Mouse (Mus musculus): ENCODE measurements around the gene Spsb1. TPM values are rescaled to one million over a fixed set of nuclear protein-coding genes. Genes with fewer than 3 reads are reported as not detected.

Gene Spsb1
- polyA plus RNA-seq, 1 experiment from 2014 or later, result 11.8 TPM

DNA sequence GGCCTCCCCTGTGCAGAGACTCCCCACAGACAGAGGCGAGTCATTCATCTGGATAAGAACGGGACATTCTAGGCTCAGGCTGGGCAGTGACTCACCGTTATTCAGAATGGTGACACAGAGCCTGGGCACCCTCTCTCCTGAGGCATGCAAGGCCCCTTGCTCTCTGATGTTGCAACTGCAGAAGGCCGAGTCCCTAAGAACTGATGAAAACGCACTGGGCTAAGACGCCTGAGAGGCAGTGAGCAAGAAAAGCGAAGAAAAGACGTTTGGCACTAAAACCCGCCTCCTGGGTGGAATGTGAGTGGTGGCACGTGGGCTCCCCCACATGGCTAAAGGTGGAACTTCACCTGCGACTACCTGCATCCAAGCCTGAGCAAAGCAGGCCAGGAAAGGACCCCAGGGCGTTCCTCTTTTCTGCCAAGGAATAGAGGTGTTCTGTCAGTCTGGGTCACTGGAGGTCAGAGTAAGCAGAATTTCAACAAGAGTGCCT lies 25.0 kb upstream of the Spsb1 start:
- Histone ChIP-seq H3K4me2 (replicated peaks) (peak overlapping the region; percentile 44), H3K4me3 (peak overlapping the region; percentile 24), H3K27ac (replicated peaks) (no peak overlapping the region), H3K36me3 (no peaks in the 10 kb centered on the region), H3K4me1 (peaks cover 14% of the 10 kb centered on the region), H3K27me3 (peaks cover 13% of the 10 kb centered on the region), H3K9ac (replicated peaks) (peak overlapping the region; percentile 25), H3K9me3 (no peaks in the 10 kb centered on the region)
- peak; percentile 52 for ATAC-seq (ENCODE audit: low FRiP score, low read depth)
- 3% methylated on average over 12 of the region's 12 CpGs for whole genome bisulfite sequencing

DNA sequence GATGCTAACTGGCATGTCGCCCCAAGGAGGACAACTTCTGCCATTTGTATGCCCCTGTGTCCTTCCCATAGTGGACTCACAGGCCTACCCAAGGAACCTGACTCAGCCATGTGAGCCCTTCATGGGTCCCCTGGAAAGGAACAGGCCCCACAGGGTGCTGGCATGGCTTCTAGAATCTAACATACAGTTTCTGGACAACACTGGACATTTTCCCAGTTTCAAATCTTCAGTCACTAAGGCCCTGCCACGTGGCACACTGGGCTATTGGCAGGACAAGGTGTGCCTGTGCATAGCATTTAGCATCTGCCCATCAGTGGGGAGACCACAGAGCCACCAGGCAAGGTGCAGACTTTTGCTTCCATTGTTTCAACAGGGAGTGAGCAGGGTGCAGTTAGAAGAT lies 24.0 kb upstream of the Spsb1 start:
- H3K27me3 ChIP-seq, result peaks cover 13% of the 10 kb centered on the region
- no peak for ATAC-seq (ENCODE audit: low FRiP score, low read depth)
- H3K4me2 ChIP-seq (replicated peaks), result no peak overlapping the region
- H3K9ac ChIP-seq (replicated peaks), result no peak overlapping the region
- H3K27ac ChIP-seq (replicated peaks), result no peak overlapping the region
- H3K4me1 ChIP-seq, result peaks cover 14% of the 10 kb centered on the region
- H3K4me3 ChIP-seq, result no peak overlapping the region
- H3K9me3 ChIP-seq, result no peaks in the 10 kb centered on the region
- no peaks in the 10 kb centered on the region for H3K36me3 ChIP-seq
- WGBS, result 70% methylated on average over 2 of the region's 2 CpGs

DNA sequence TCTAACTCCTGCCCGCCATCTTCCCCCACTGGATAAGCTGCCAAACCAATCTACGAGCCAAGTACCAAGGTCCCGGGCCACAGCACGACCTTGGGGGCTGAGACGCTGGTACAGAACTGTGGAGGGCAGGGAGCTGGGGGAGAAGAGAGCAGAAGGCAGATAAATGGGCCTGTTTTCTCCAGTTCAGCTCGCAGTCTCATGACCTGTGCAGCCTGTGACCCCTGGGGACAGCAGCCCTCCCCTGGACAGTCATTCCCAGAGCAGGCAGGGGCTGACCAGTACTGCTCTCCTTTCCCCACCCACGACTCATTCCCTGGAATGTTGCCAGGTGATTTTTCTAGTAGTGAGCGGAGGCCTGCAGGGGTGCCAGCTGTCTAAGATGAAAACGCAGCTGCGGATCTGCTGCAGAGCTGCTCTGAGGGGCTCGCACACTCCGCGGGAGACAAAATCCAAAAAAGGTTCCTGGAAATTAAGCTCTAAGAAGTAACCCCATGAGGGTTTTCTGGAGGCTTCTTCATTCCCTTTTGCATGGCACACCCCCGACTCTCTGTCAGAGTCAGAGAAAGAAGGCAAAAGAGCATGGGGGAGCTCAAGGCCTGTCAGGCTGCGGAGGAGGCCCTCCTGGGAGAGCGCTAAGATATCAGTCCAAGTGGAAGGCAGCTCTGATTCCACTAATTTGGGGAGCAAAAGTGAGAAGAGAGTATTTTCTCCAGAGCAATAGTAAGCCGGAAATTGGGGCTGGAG lies 23.1 kb upstream of the Spsb1 start:
- H3K36me3 ChIP-seq, result no peaks in the 10 kb centered on the region
- H3K4me3 ChIP-seq, result no peak overlapping the region
- H3K27ac ChIP-seq (replicated peaks), result 0 out of 2 replicates have a peak overlapping the region, but pooled peaks have one; percentile 17
- H3K4me2 ChIP-seq (replicated peaks), result no peak overlapping the region
- H3K9ac ChIP-seq (replicated peaks), result no peak overlapping the region
- peaks cover 13% of the 10 kb centered on the region for H3K27me3 ChIP-seq
- 70% methylated on average over 17 of the region's 17 CpGs for WGBS
- ATAC-seq (ENCODE audit: low FRiP score, low read depth), result no peak
- no peaks in the 10 kb centered on the region for H3K9me3 ChIP-seq
- H3K4me1 ChIP-seq, result peaks cover 14% of the 10 kb centered on the region

DNA sequence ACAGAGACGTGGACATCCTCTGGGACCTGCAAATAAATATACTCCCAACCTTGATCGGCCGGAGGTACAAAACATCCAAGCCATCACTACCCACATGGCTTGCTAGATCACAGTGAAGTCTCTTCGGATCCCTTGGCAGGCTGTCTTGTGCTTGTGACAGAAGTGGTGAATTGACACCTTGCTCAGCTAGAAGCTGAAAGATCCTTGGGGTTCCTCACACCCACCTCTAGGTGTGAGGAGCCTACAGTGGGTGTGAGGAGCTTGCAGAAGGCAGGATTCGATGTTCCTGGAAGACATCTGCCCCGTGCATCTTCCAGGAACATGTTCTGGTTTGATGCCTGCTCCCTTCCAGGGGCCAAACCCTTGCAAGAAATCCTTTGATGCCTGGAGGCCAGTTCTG lies 22.3 kb upstream of the Spsb1 start:
- H3K27ac ChIP-seq (replicated peaks), result no peak overlapping the region
- no peak overlapping the region for H3K9ac ChIP-seq (replicated peaks)
- no peak overlapping the region for H3K4me2 ChIP-seq (replicated peaks)
- peaks cover 14% of the 10 kb centered on the region for H3K4me1 ChIP-seq
- no peaks in the 10 kb centered on the region for H3K36me3 ChIP-seq
- 87% methylated on average over 6 of the region's 6 CpGs for WGBS
- no peak for ATAC-seq (ENCODE audit: low FRiP score, low read depth)
- peaks cover 13% of the 10 kb centered on the region for H3K27me3 ChIP-seq
- no peak overlapping the region for H3K4me3 ChIP-seq
- H3K9me3 ChIP-seq, result no peaks in the 10 kb centered on the region

DNA sequence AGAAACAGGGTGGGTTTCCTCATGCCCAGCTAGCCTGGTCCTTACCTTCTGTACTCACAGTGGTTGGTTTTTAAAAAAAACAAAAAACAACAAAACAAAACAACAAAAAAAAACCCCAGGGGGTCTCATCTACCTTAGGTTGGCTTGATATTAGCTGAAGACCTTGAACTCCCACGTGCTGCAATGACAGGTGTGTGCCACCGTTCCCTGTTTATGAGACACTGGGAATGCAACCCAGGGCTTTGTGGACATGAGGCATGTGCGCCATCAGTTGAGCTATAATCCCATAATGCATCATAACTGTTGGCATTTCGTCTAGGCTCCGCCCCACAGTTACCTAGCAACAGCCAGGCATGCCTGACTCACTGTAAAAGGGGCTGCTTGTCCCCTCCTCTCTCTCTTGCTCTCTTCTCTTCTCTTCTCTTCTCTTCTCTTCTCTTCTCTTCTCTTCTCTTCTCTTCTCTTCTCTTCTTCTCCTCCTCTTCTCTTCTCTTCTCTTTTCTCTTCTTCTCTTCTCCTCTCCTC lies 20.9 kb upstream of the Spsb1 start:
- H3K4me1 ChIP-seq, result peaks cover 14% of the 10 kb centered on the region
- H3K27me3 ChIP-seq, result peaks cover 13% of the 10 kb centered on the region
- H3K36me3 ChIP-seq, result no peaks in the 10 kb centered on the region
- H3K27ac ChIP-seq (replicated peaks), result no peak overlapping the region
- no peak for ATAC-seq (ENCODE audit: low FRiP score, low read depth)
- 69% methylated on average over 5 of the region's 5 CpGs for WGBS
- no peaks in the 10 kb centered on the region for H3K9me3 ChIP-seq
- no peak overlapping the region for H3K4me2 ChIP-seq (replicated peaks)
- H3K4me3 ChIP-seq, result no peak overlapping the region
- H3K9ac ChIP-seq (replicated peaks), result no peak overlapping the region

DNA sequence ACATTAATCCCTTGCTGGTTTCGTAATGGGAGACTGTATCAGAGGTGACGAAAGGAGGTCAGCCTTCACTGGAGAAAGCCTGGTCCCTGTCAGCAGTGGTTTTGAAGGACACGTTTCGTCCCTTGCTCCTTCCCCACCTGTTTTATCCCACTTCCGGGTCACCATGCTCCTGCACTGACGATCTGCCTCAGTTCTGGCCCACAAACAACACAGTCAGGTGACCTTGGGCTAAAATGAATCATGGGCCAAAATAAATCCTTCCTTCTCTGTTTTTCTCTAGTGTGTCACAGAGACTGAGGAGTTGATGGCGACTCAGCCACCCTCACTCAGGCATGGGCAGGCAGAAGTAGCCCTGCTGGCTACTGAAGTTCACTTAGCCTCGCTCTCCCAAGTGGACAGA lies 20.4 kb upstream of the Spsb1 start:
- no peak for ATAC-seq (ENCODE audit: low FRiP score, low read depth)
- H3K36me3 ChIP-seq, result no peaks in the 10 kb centered on the region
- peaks cover 14% of the 10 kb centered on the region for H3K4me1 ChIP-seq
- H3K9ac ChIP-seq (replicated peaks), result no peak overlapping the region
- no peak overlapping the region for H3K4me3 ChIP-seq
- 75% methylated on average over 8 of the region's 8 CpGs for WGBS
- H3K4me2 ChIP-seq (replicated peaks), result no peak overlapping the region
- H3K27ac ChIP-seq (replicated peaks), result no peak overlapping the region
- no peaks in the 10 kb centered on the region for H3K9me3 ChIP-seq
- peaks cover 13% of the 10 kb centered on the region for H3K27me3 ChIP-seq

DNA sequence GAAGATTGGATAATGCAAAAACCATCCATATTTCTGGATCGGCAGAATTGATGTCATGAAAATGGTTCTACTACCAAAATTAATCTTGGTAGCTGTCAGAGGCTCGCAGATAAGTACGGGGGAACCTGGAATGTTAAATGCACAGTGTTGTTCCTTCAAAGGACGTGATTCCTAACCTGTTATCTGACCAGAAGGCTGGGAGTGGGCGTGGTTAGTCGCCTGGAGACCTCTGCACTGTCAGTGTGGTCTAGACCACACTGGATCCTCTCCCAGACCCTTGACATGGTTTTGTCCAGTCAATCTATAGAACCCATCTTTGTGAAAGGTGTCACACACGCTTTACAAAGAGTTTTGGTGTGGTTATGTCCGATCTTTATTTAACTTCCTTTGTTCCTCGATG lies 16.6 kb upstream of the Spsb1 start:
- Histone ChIP-seq H3K4me2 (replicated peaks) (no peak overlapping the region), H3K36me3 (no peaks in the 10 kb centered on the region), H3K27ac (replicated peaks) (no peak overlapping the region), H3K27me3 (peaks cover 7% of the 10 kb centered on the region; the same call in 1 of the 2 replicates), H3K4me1 (no peaks in the 10 kb centered on the region), H3K4me3 (no peak overlapping the region), H3K9ac (replicated peaks) (no peak overlapping the region), H3K9me3 (no peaks in the 10 kb centered on the region)
- WGBS, result 79% methylated on average over 9 of the region's 9 CpGs
- ATAC-seq (ENCODE audit: low FRiP score, low read depth), result no peak

DNA sequence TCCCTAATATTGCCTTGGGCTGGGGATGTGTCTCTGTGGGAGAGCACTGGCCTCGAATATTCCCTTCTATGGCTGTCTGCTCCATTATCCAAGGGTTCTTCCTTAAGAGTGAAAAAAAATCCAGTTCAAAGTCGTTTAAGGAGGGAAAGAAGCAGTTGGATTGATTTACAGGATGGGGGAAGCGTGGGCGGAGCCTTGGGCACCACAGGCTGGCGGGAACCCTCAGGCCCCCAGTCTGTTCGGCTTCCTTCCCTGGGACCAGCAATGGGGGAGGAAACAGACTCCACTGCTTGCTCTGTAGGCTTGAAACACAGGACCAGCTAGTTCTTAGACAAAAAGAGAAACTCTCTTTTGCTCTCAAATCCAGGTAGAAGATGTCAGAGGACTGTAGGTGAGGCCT lies 13.7 kb upstream of the Spsb1 start:
- no peak for ATAC-seq (ENCODE audit: low FRiP score, low read depth)
- Histone ChIP-seq H3K9ac (replicated peaks) (no peak overlapping the region), H3K4me3 (no peak overlapping the region), H3K36me3 (no peaks in the 10 kb centered on the region), H3K27ac (replicated peaks) (no peak overlapping the region), H3K9me3 (no peaks in the 10 kb centered on the region), H3K27me3 (peaks cover 14% of the 10 kb centered on the region), H3K4me2 (replicated peaks) (no peak overlapping the region), H3K4me1 (no peaks in the 10 kb centered on the region)
- 60% methylated on average over 6 of the region's 6 CpGs for WGBS

DNA sequence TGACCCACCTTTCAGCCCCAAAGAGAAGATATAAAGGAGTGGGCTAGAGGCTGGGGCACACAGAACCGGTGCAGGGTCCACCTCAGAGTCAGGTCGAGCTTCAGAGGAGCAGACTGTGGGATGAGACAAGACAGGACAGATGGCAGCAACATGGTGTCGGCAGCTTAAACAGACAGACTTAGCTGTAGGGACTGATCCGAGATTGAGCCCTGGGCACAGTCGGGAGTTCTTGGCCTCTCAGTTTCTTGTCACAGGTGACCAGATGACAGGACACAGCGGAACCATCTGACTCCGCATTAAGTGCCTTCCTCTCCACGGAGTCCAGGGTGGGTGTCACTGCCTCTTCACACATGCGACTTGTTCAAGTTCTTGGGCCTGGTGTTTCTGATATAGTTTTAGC lies 12.1 kb upstream of the Spsb1 start:
- Histone ChIP-seq H3K27ac (replicated peaks) (no peak overlapping the region), H3K36me3 (no peaks in the 10 kb centered on the region)
- WGBS, result 88% methylated on average over 9 of the region's 9 CpGs

DNA sequence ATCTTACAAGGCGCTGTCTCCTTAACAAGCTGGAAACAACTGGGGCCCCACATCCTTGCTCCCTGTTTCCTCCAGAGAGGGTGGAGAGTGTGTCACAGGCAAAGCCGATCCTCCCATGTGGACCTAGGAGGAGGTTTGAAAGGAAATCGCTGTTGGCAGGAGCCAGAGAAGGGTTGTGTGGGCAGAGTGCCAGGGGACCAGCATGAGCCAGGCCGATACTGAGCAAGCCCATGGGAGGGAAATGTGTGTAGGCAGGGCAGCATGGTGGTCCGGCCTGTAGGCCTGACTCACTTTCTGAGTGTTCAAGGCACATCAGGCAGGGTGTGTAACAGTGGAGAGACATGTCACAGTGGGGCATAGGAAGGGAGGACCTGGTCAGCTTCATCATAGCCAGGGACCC lies 11.4 kb upstream of the Spsb1 start:
- 80% methylated on average over 5 of the region's 5 CpGs for WGBS
- H3K9me3 ChIP-seq, result no peaks in the 10 kb centered on the region
- ATAC-seq (ENCODE audit: low FRiP score, low read depth), result no peak
- H3K4me2 ChIP-seq (replicated peaks), result no peak overlapping the region
- no peaks in the 10 kb centered on the region for H3K36me3 ChIP-seq
- no peak overlapping the region for H3K4me3 ChIP-seq
- no peak overlapping the region for H3K27ac ChIP-seq (replicated peaks)
- H3K9ac ChIP-seq (replicated peaks), result no peak overlapping the region
- H3K27me3 ChIP-seq, result peaks cover 14% of the 10 kb centered on the region
- H3K4me1 ChIP-seq, result no peaks in the 10 kb centered on the region

More for the DNA sequence above, 12.1 kb upstream of the Spsb1 start:
- Histone ChIP-seq H3K4me1 (no peaks in the 10 kb centered on the region), H3K9me3 (no peaks in the 10 kb centered on the region), H3K9ac (replicated peaks) (no peak overlapping the region), H3K4me3 (no peak overlapping the region), H3K27me3 (peaks cover 14% of the 10 kb centered on the region), H3K4me2 (replicated peaks) (no peak overlapping the region)
- ATAC-seq (ENCODE audit: low FRiP score, low read depth), result no peak

DNA sequence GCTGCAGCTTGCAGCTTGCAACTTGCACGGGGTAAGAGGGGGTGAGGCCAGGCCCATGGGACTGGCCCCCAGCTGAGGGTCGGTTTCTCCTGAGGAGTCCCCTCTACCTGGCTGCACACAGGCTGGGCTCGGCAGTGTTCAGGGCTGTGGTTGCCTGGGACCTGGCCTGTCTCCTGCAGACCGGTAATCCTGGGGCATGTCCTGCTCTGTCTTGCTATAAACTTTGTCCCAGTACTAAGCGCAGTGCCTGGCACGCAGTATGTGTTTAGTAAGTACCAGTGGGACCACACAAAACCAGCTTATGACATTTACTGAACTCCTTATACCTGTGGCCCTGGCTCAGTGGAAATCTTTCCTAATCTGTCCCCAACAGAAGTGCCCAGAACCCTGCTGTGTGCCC lies 10.8 kb upstream of the Spsb1 start:
- H3K4me2 ChIP-seq (replicated peaks), result no peak overlapping the region
- H3K27me3 ChIP-seq, result peaks cover 14% of the 10 kb centered on the region
- H3K9me3 ChIP-seq, result no peaks in the 10 kb centered on the region
- WGBS, result 83% methylated on average over 6 of the region's 6 CpGs
- no peak overlapping the region for H3K27ac ChIP-seq (replicated peaks)
- H3K9ac ChIP-seq (replicated peaks), result no peak overlapping the region
- no peaks in the 10 kb centered on the region for H3K4me1 ChIP-seq
- H3K36me3 ChIP-seq, result no peaks in the 10 kb centered on the region
- ATAC-seq (ENCODE audit: low FRiP score, low read depth), result no peak
- no peak overlapping the region for H3K4me3 ChIP-seq

DNA sequence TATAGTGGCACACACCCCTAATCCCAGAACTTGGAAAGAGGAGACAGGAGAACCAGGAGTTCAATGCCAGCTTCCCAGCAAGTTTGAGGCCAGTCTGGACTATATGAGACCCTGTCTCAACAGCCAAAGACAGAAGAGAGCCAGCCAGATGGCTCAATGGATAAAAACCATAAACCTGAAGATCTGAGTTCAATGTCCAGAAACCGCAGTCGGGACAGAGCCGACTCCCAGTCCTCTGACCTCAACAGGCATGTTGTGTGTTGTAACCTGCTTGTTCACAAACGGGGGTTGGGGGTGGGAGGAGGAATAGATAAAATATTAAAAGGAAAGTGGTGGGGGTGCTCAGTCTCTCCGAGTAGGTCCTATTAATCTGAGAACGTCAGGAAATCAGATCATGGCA lies 10.4 kb upstream of the Spsb1 start:
- H3K27me3 ChIP-seq, result peaks cover 14% of the 10 kb centered on the region
- WGBS, result 78% methylated on average over 6 of the region's 6 CpGs
- H3K27ac ChIP-seq (replicated peaks), result no peak overlapping the region
- H3K36me3 ChIP-seq, result no peaks in the 10 kb centered on the region
- no peak overlapping the region for H3K4me3 ChIP-seq
- ATAC-seq (ENCODE audit: low FRiP score, low read depth), result no peak
- no peaks in the 10 kb centered on the region for H3K9me3 ChIP-seq
- H3K9ac ChIP-seq (replicated peaks), result no peak overlapping the region
- H3K4me2 ChIP-seq (replicated peaks), result no peak overlapping the region
- no peaks in the 10 kb centered on the region for H3K4me1 ChIP-seq

Measured in midbrain, embryonic 12.5 days (tissue).